ENCODE assay signal across 23 mouse cellular contexts in genomic region chr10:74379276-74380134, GRCm38 (mm10).
DNase-seq lines count a peak whose midpoint lies in the region; ATAC-seq and TF ChIP-seq lines count a peak whose summit lies in the region.
"Had no signal": no experiment of that assay in that cellular context is flagged by ENCODE, and none has a peak within 500 bp of the region (broad histone marks: within the 10 kb centered on the region; RNA-seq: fewer than 3 reads in every experiment).

No protein-coding gene starts in this region.

- no peak for ATAC-seq in embryonic facial prominence, embryonic 14.5 days (ENCODE audit: low read depth)
- peak; percentile 77 for ATAC-seq in kidney, embryonic 14.5 days (ENCODE audit: low FRiP score, low TSS enrichment)
- peak; percentile 73 for ATAC-seq in neural tube, embryonic 12.5 days (ENCODE audit: low FRiP score, low read depth)
- ATAC-seq in neural tube, embryonic 15.5 days (ENCODE audit: low FRiP score), result no peak
- ATAC-seq: intestine, embryonic 15.5 days; lung, postnatal 0 days had no signal

- no peaks in the 10 kb centered on the region for H3K36me3 ChIP-seq in embryonic facial prominence, embryonic 14.5 days (ENCODE audit: control insufficient read depth, insufficient read depth, low read length)
- no peaks in the 10 kb centered on the region for H3K36me3 ChIP-seq in embryonic facial prominence, embryonic 10.5 days (replicated peaks)
- no peaks in the 10 kb centered on the region for H3K36me3 ChIP-seq in kidney, embryonic 14.5 days (ENCODE audit: control insufficient read depth, insufficient read depth, low read length)
- no peaks in the 10 kb centered on the region for H3K36me3 ChIP-seq in kidney, adult 2 months (ENCODE audit: control insufficient read depth, insufficient read depth, low read length)
- no peaks in the 10 kb centered on the region for H3K36me3 ChIP-seq in neural tube, embryonic 12.5 days
- no peaks in the 10 kb centered on the region for H3K36me3 ChIP-seq in neural tube, embryonic 15.5 days
- H3K36me3 ChIP-seq: hindbrain, embryonic 15.5 days; intestine, embryonic 15.5 days; midbrain, embryonic 10.5 days had no signal

- no peak overlapping the region for H3K9ac ChIP-seq in embryonic facial prominence, embryonic 14.5 days (ENCODE audit: low read depth, low read length)
- H3K9ac ChIP-seq in kidney, embryonic 14.5 days (ENCODE audit: low read depth, low read length), result no peak overlapping the region
- no peak overlapping the region for H3K9ac ChIP-seq in neural tube, embryonic 12.5 days
- H3K9ac ChIP-seq in neural tube, embryonic 15.5 days (replicated peaks), result no peak overlapping the region
- H3K9ac ChIP-seq: hindbrain, embryonic 15.5 days; intestine, embryonic 15.5 days had no signal

- peak; percentile 15 for DNase-seq in embryonic facial prominence, embryonic 14.5 days (ENCODE audit: low spot score)
- DNase-seq in embryonic facial prominence, embryonic 10.5 days (ENCODE audit: low spot score), result no peak
- DNase-seq in kidney, adult 2 months, result no peak
- DNase-seq in right cerebral cortex, adult 2 months (ENCODE audit: low spot score in 2 of 2), result no peak
- DNase-seq in layer of hippocampus, adult 2 months (ENCODE audit: low spot score in 2 of 2), result no peak
- DNase-seq: adrenal gland, postnatal 25 days; cerebellum, adult 9-10 months; gastrocnemius, adult 2 months; heart, postnatal 36 days; kidney, adult 9 months; layer of hippocampus, postnatal 36 days; right cerebral cortex, postnatal 14 days; thymus, adult 2 months; thymus, postnatal 4 days had no signal

- no peaks in the 10 kb centered on the region for H3K27me3 ChIP-seq in embryonic facial prominence, embryonic 14.5 days (replicated peaks; ENCODE audit: control insufficient read depth, insufficient read depth, low read length)
- no peaks in the 10 kb centered on the region for H3K27me3 ChIP-seq in embryonic facial prominence, embryonic 10.5 days (replicated peaks; ENCODE audit: low read depth, poor library complexity, severe bottlenecking)
- H3K27me3 ChIP-seq in kidney, embryonic 14.5 days (ENCODE audit: control insufficient read depth, insufficient read depth, low read length), result no peaks in the 10 kb centered on the region
- no peaks in the 10 kb centered on the region for H3K27me3 ChIP-seq in kidney, adult 2 months (replicated peaks; ENCODE audit: control insufficient read depth, insufficient read depth, low read length)
- H3K27me3 ChIP-seq in neural tube, embryonic 12.5 days (replicated peaks), result no peaks in the 10 kb centered on the region
- H3K27me3 ChIP-seq in neural tube, embryonic 15.5 days (replicated peaks), result no peaks in the 10 kb centered on the region
- H3K27me3 ChIP-seq: hindbrain, embryonic 15.5 days; intestine, embryonic 15.5 days had no signal

- H3K27ac ChIP-seq in embryonic facial prominence, embryonic 14.5 days (replicated peaks; ENCODE audit: low read depth, low read length), result no peak overlapping the region
- H3K27ac ChIP-seq in embryonic facial prominence, embryonic 10.5 days (replicated peaks), result no peak overlapping the region
- no peak overlapping the region for H3K27ac ChIP-seq in kidney, embryonic 14.5 days (ENCODE audit: low read depth, low read length)
- H3K27ac ChIP-seq in kidney, adult 2 months (ENCODE audit: insufficient read depth, low read depth, low read length), result no peak overlapping the region
- no peak overlapping the region for H3K27ac ChIP-seq in neural tube, embryonic 12.5 days
- no peak overlapping the region for H3K27ac ChIP-seq in neural tube, embryonic 15.5 days (replicated peaks)
- no peak overlapping the region for H3K27ac ChIP-seq in layer of hippocampus, adult 2 months
- H3K27ac ChIP-seq: gastrocnemius, adult 2 months; hindbrain, embryonic 15.5 days; intestine, embryonic 15.5 days; macrophage; midbrain, embryonic 10.5 days; stomach, postnatal 0 days had no signal

- no peak overlapping the region for H3K4me2 ChIP-seq in embryonic facial prominence, embryonic 14.5 days (ENCODE audit: low read depth, low read length)
- H3K4me2 ChIP-seq in kidney, embryonic 14.5 days (replicated peaks; ENCODE audit: low read depth, low read length), result no peak overlapping the region
- no peak overlapping the region for H3K4me2 ChIP-seq in neural tube, embryonic 12.5 days (replicated peaks)
- H3K4me2 ChIP-seq in neural tube, embryonic 15.5 days, result no peak overlapping the region
- H3K4me2 ChIP-seq: hindbrain, embryonic 15.5 days; intestine, embryonic 15.5 days had no signal

- H3K4me1 ChIP-seq in embryonic facial prominence, embryonic 14.5 days (ENCODE audit: control insufficient read depth, insufficient read depth, low read length), result no peaks in the 10 kb centered on the region
- no peaks in the 10 kb centered on the region for H3K4me1 ChIP-seq in embryonic facial prominence, embryonic 10.5 days
- H3K4me1 ChIP-seq in kidney, embryonic 14.5 days (ENCODE audit: control insufficient read depth, insufficient read depth, low read length), result peaks cover 6% of the 10 kb centered on the region; the same call in 1 of the 2 replicates
- H3K4me1 ChIP-seq in kidney, adult 2 months (ENCODE audit: control insufficient read depth, insufficient read depth, low read length), result no peaks in the 10 kb centered on the region
- H3K4me1 ChIP-seq in neural tube, embryonic 12.5 days, result no peaks in the 10 kb centered on the region
- peaks cover 3% of the 10 kb centered on the region; the same call in 1 of the 2 replicates for H3K4me1 ChIP-seq in neural tube, embryonic 15.5 days
- H3K4me1 ChIP-seq: hindbrain, embryonic 15.5 days; intestine, embryonic 15.5 days; midbrain, embryonic 10.5 days had no signal

- no peak for TF ChIP-seq CTCF in kidney, adult 2 months (conservative IDR thresholded peaks at IDR 0.05; ENCODE audit: insufficient read depth, insufficient read length, low read depth, low read length)
- TF ChIP-seq CTCF in layer of hippocampus, adult 2 months (conservative IDR thresholded peaks at IDR 0.05), result no peak

- 46% methylated on average over 7 of the region's 7 CpGs for WGBS in embryonic facial prominence, embryonic 14.5 days
- 72% methylated on average over 7 of the region's 7 CpGs for WGBS in embryonic facial prominence, embryonic 10.5 days
- WGBS in kidney, embryonic 14.5 days, result 16% methylated on average over 7 of the region's 7 CpGs
- 18% methylated on average over 7 of the region's 7 CpGs for WGBS in kidney, adult 2 months
- 39% methylated on average over 7 of the region's 7 CpGs for WGBS in neural tube, embryonic 12.5 days
- WGBS in neural tube, embryonic 15.5 days, result 25% methylated on average over 7 of the region's 7 CpGs

- no peak for TF ChIP-seq POLR2A in kidney, adult 2 months (IDR thresholded peaks at IDR 0.05; ENCODE audit: low read depth, low read length)

- no peaks in the 10 kb centered on the region for H3K9me3 ChIP-seq in embryonic facial prominence, embryonic 14.5 days (ENCODE audit: control insufficient read depth, low read length)
- no peaks in the 10 kb centered on the region for H3K9me3 ChIP-seq in embryonic facial prominence, embryonic 10.5 days
- no peaks in the 10 kb centered on the region for H3K9me3 ChIP-seq in kidney, embryonic 14.5 days (ENCODE audit: control insufficient read depth, low read length)
- no peaks in the 10 kb centered on the region for H3K9me3 ChIP-seq in neural tube, embryonic 12.5 days
- no peaks in the 10 kb centered on the region for H3K9me3 ChIP-seq in neural tube, embryonic 15.5 days (replicated peaks)
- H3K9me3 ChIP-seq: hindbrain, embryonic 15.5 days; intestine, embryonic 15.5 days; midbrain, embryonic 10.5 days had no signal

- no peak overlapping the region for H3K4me3 ChIP-seq in embryonic facial prominence, embryonic 14.5 days (ENCODE audit: low read depth, low read length)
- H3K4me3 ChIP-seq in embryonic facial prominence, embryonic 10.5 days, result no peak overlapping the region
- H3K4me3 ChIP-seq in kidney, embryonic 14.5 days (ENCODE audit: low read length), result no peak overlapping the region
- H3K4me3 ChIP-seq in kidney, adult 2 months (ENCODE audit: insufficient read depth, low read depth, low read length), result no peak overlapping the region
- no peak overlapping the region for H3K4me3 ChIP-seq in neural tube, embryonic 12.5 days
- H3K4me3 ChIP-seq in neural tube, embryonic 15.5 days (replicated peaks), result no peak overlapping the region
- no peak overlapping the region for H3K4me3 ChIP-seq in layer of hippocampus, adult 2 months
- H3K4me3 ChIP-seq: gastrocnemius, adult 2 months; hindbrain, embryonic 15.5 days; intestine, embryonic 15.5 days; midbrain, embryonic 10.5 days had no signal

Comparison
In these comparisons a context has a peak if more than half of its experiments do, and no peak if none do; other contexts are left out.
1. ATAC-seq: peak in kidney, embryonic 14.5 days (single experiment) and neural tube, embryonic 12.5 days (single experiment); none in embryonic facial prominence, embryonic 14.5 days (single experiment) and neural tube, embryonic 15.5 days (single experiment).